Mouse (Mus musculus): ENCODE data around the gene Cyp1a1. TPM values are rescaled to one million over a fixed set of nuclear protein-coding genes. Genes with fewer than 3 reads are reported as not detected.

Gene Cyp1a1
- polyA plus RNA-seq, 1 experiment = 21.1 TPM

DNA sequence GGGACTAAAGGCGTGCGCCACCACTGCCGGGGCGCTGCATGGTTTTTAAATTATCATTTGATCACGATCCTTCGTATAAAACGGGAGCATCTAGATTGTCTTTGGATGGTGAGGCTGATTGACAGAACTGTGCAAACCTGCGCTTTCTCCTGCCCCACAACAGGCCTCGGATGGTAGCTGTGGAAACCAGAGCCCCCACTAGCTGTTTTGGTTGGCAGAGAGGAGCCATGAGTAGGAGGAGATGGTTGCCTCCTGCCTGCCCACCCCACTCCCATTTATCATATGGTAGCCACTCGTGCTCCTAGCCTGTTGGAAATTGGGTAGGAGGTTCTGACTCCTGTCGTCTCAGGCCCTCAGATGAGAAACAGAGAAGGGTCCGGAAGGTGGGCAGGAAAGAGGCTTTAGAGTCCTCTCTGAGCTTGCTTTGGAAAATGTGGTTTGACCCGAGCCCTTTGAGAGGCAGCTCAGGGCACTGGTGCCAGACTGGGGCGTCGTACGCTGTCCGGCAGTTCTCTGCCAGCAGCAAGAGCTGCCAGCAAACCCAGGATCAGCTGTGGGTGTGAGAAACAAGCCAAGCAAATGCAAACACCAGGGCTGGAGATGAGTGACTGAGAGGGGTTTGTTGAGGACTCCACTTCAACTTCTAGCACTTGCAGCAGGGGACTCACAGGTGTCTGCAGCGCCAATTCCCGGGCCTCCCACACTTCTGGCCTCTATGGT, 30.9 kb upstream of the Cyp1a1 start:
- DNase-seq (ENCODE audit: low spot score) = no peak

DNA sequence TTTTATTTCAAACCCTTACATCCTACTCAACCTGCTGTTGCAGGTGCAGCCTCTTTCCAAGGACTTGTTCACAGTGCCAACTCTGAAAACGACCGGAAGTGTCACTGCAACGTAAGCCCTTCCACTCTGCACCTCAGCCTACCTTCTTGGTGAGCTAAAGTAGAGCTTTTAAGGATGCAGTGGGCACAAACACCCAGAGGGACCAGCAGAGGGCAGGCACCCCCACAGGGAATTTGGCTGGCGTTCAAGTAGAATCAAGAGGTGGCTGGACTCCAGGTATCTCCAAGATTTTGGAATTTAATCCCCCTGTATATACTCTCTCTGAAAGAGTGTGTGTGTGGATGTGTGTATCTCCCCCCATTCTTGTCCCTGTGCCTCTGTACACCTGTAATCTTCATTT, 29.9 kb upstream of the Cyp1a1 start:
- DNase-seq (ENCODE audit: low spot score) = no peak

DNA sequence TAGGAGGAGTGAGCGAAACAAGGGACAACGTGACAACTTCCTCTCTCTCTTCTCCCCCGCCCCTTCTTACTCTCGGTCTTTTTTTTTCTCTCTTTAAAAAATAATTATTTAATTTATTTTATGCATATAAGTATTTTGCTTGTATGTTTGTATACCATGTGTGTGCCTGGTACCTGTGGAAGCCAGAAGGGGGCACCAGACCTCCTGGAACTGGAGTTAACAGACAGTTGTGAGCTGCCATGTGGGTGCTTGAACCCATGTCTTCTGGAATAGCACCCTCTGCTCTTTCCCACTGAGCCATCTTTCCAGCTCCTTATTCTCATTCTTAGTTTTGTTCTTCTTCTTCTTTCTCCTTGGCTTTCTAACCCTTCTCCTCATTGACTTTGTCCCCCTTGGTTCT, 28.8 kb upstream of the Cyp1a1 start:
- DNase-seq (ENCODE audit: low spot score) = no peak

DNA sequence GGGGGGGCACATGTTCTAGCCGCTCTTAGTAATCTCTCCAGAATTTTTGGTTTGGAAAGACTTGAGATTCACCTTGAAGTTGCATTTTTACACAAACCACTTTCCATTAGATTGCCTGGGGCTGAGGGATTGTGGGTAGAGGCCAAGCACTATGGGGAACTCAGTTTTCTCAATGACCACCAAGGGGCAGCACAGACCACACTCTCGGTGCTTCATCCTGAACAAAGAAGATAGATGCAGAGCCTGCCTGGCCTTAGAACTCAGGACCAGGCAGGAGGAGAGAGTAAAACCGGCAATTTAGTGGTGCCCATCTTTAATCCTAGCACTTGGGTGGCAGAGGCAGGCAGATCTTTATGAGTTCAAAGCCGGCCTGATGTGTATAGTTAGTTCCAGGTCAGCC, 28.0 kb upstream of the Cyp1a1 start:
- DNase-seq (ENCODE audit: low spot score) = no peak

DNA sequence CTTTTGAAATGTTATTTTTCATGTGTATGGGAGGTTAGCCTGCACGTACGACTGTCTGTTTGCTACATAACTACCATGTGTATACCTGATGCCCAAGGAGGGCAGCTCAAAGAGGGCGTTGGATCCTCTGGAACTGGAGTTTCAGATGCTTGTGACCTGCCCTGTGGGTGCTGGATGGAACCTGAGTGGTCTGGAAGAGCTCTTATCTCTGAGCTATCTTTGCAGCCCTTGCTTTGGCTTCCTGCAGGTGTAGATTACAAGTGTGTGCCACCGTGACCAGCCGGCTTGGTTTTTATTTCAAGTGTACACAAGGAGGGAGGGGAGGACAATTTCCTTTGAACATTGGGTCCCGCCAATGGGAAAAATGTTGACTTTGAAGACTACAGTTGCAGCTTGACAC, 27.2 kb upstream of the Cyp1a1 start:
- no peak for DNase-seq (ENCODE audit: low spot score)

DNA sequence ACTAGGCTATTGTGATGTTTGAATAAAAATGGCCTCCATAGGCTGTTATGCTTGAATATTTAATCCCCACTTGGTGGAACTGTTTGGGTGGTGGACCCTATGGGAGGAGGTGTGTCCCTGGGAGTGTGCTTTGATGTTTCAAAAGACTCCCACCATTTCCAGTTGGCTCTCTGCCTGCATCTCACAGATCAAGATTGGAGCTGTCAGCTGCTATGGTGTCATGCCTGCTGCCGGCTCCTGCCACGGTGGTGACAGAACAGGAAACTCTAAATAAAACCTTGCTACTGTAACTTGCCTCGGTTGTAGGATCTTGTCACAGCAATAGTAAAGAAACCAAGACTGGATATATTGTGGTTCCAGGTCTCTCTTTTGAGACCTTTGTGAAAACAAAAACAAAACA, 26.2 kb upstream of the Cyp1a1 start:
- no peak for DNase-seq (ENCODE audit: low spot score)

DNA sequence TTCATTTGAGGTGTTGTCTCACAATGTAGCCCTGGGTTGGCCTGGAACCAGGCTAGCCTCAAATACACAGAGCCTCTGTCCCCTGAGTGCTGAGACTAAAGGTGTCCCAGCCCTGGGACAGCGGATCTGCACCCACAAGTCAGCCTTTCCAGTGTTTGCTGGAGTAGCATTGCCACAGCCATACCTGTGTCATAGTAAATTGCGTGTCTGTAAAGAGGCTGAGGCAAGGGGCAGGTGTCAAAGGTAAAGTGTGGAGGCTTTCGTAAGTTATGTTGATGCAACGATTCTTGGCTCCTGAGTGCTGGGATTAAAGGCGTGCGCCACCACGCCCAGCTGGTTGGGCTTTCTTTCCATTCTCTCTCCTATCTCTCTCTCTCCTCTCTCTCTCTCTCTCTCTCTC, 23.1 kb upstream of the Cyp1a1 start:
- no peak for DNase-seq (ENCODE audit: low spot score)

DNA sequence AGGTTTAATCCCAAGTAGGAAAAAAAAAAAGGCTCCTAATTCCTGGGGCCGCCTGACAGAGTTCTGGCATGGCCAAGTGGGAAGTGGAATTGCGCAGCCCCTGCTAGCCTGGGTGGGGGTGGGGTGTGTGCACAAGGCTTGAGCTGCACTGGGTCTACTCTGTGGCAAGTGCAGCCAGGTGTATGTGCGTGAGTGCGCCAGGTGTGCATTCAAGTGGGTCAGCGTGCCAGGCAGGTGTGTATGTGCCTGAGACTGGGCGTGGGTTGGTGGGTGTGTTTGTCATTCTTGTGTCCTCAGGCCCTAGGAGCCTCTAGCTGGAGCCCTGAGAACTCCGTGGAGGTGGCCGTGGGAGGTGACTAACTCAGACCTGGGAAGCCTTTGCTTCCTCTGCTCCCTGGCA, 21.2 kb upstream of the Cyp1a1 start:
- no peak for DNase-seq (ENCODE audit: low spot score)

DNA sequence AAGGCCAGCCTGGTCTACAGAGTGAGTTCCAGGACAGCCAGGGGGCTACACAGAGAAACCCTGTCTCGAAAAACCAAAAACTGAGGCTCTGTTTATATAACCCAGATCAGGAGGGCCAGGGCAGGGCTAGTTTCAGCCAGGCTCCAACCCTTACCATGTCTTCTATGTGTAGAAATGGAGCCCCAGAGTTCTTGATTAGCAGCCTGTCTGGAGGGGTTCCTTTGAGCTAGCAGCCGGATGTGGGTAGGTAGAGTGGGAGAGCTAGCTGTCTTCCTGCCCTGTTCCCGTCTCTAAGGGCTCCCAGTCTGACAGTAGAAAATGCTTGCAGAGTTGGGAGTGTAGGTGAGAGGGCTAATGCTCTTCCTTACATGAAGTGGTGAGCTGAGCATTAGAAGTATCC, 20.6 kb upstream of the Cyp1a1 start:
- no peak for DNase-seq (ENCODE audit: low spot score)

DNA sequence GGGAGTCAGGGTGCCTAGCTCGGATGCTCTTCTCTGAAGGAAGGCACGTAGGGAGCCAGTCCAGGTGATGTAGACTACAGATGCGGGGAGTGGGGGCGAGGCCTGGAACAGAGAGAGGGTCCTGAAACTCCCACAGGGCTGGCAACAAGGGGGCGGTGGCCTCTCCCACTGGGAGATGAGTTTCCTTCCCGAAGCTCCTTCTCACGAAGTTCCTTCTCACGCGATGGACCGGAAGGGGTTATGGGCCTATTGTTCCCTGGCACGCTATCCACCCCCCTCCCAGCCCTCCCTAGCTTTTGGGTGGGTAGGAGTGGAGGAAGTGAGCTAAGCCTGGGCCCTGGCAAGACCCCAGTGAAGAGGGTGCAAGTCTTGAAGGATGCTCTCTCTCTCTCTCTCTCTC, 19.9 kb upstream of the Cyp1a1 start:
- no peak for DNase-seq (ENCODE audit: low spot score)

DNA sequence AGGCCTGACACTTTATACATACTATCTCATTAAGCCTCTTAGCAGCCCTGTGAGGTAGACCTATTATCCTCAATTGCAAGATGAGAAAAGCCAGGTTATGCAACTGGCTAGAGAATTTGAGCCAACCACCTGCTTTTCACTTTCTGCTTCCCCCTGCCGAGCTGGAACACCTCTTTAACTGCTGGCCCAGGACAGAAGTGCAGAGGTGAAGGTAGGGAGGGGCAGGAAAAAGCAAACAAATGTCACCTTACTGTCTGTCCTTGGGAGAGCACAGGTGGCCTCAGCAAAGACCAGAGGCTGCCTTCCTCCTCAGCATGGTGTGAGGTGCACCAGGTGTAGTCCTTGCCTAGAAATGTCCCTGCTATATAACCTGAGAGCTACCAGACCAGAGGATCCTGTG, 19.5 kb upstream of the Cyp1a1 start:
- no peak for DNase-seq (ENCODE audit: low spot score)

DNA sequence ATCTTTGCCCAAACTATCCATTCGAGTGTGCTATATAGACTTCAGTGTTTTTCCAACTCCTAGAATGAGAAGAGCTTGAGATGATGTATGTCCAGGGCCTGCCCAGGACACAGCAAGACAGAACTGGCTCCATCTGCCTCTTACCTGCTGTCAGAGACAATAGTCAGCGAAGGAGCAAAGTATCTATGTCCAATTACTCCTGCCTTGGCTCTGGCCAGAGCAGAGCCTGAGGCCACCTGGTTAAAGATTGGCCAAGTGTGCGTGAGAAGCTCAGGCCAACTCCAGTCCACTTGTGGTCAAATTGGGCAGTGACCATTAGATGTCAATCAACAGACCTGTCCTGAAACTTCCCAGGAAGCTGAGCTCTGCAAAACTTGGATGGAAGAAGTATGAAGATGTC, 18.2 kb upstream of the Cyp1a1 start:
- no peak for DNase-seq (ENCODE audit: low spot score)

DNA sequence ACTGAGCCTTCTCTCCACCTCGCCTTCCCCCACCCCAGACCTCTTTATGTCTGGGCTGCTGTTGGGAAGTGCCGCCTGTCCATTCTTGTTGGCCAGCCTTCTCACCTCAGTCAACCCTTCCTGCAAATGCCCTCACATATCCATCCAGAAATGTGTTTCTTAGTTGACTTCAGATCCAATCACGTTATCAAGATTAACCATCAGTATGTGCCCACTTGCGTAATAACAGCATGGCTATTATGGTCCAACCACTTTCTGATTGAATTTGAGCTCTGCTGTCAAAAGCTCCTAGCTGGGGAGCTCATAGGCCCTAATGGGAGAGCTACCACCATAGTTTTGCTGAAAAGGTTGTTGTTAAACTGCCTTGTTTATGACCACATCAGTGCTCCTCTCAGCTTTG, 16.7 kb upstream of the Cyp1a1 start:
- DNase-seq (ENCODE audit: low spot score) = no peak

DNA sequence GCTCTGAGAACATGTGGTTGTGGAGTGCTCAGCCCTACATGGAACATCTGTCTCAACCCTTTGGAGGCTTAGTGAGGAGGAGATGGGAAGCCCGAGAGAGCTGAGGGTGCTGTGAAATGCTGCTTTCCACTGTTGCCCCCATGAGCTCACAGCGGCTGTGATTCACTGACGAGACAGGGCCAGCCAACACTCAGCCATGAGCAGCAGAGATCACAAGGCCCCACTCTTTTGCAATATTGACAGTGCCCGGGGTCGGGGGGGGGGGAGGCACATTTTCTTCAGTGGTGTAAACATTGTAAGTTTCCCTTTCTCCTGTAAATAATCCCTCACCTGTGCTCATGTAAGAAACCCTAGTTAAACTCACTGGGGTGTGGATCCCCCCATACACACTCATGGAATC, 16.2 kb upstream of the Cyp1a1 start:
- no peak for DNase-seq (ENCODE audit: low spot score)

DNA sequence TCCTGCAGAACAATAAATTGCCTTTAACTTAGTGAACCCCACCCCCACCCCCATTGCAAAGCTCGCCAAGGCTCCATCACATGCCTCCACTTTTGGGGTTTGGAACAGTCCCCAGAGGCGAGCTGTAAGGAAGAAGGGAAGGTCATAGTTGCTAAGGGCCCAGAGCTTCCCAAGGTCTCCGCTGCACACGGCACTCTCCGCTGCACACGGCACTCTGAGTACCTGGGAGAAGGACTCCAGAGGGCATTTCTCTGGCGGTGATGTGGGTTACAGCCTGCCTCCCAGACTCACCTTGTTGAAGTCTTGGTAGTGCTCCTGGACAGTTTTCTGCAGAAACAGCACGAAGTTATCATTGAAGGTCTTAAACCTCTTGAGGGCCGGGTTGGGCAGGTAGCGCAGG, 6.3 kb upstream of the Cyp1a1 start:
- DNase-seq (ENCODE audit: low spot score) = no peak

DNA sequence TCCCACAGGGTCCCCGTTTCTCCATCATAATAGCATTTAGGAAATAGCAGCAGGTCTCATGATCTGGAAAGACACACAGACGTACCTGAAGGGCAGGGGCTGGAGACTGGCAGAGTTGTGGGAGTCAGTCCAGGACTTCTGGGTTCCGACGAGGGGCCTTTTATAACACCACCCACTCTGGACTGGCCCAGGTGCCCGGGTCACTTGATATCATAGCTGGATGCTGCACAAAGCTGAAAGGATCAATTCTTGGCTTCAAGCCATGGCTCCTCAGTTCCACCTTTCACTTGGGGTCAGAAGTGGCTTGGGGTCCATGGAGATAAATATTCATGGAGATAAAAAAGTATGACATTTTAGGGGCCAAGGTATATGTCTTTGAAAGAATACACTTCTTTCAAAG, 4.2 kb upstream of the Cyp1a1 start, which contains the start of gene Cyp1a2:
Gene Cyp1a2 (minus strand): TSS at position 184 of the 400 bp plus-strand sequence.
- no peak for DNase-seq (ENCODE audit: low spot score)

DNA sequence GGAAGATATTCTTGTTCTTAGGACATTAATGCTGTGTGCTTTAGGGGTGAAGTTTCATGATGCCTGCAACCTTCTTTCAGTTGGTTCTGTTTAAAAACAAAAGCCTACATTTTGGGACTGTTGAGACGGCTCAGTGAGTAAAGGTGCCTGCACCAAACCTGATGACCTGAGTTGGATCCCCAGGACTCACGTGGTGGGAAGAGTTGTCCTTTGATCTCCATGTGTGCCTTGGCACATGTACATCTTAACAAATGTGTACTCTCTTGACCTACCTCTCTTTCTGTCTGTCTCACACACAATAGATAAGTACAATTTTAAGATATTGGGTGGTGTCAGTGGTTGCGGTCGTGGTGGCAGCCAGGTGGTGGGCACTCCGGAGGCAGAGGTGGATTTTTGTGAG, 1.7 kb upstream of the Cyp1a1 start:
- no peak for DNase-seq (ENCODE audit: low spot score)

DNA sequence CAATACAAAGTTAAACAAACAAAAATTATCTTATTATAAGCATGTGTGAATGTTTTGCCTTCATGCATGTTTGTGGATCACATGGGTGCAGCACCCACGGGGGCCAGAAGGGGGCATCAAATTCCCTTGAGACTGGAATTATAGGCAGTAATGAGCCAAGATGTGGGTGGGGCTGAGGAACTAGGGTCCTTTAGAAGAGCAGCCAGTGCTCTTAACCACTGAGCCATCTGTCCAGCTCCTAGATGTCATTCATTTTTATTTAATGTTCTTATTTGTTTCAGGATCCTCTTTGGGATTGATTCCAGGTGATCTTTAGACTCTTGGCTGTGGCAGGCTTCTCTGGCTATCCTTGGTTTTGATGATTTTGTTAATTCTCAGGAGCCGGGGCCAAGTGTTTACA, 430 bp downstream of the Cyp1a1 start:
- DNase-seq (ENCODE audit: low spot score) = no peak

DNA sequence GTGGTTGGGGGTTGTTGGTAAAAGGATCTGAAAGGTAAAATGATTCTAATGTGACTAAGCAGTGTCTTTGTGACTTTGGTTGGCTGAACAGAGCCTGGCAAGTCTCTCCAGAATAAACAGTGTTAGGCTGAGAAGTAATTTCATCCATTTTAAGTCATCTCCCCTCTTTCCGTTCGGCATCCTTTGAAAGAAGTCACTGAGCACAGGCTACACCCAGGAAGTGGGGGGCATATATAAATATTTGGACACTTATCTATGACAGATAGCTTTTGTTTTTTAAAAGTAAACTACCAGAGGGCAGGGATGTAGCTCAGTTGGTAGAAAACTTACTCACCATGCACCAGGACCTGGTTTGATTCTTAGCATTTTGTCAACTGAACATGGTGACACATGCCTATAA, 878 bp downstream of the Cyp1a1 start:
- DNase-seq (ENCODE audit: low spot score) = no peak

DNA sequence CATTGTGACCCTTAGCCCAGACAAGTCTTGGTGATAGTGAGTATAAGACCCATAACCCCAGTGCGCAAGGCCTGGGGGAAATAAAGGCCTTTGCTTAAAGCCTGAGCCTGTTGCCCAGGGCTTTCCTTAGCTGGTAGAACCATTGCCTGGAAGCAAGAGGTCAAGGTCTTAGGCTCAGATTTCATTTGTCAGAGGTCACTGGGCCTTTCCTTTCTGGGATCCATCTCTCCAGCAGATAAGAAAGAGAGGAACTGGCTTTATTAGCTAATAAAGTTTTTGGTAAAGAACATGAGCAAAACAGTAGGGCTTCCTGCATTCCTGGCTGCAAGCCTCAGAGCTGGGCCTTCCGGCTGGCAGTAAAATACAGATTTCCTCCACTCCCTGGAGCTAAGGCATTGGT, 6.4 kb downstream of the Cyp1a1 start:
- DNase-seq (ENCODE audit: low spot score) = no peak

DNA sequence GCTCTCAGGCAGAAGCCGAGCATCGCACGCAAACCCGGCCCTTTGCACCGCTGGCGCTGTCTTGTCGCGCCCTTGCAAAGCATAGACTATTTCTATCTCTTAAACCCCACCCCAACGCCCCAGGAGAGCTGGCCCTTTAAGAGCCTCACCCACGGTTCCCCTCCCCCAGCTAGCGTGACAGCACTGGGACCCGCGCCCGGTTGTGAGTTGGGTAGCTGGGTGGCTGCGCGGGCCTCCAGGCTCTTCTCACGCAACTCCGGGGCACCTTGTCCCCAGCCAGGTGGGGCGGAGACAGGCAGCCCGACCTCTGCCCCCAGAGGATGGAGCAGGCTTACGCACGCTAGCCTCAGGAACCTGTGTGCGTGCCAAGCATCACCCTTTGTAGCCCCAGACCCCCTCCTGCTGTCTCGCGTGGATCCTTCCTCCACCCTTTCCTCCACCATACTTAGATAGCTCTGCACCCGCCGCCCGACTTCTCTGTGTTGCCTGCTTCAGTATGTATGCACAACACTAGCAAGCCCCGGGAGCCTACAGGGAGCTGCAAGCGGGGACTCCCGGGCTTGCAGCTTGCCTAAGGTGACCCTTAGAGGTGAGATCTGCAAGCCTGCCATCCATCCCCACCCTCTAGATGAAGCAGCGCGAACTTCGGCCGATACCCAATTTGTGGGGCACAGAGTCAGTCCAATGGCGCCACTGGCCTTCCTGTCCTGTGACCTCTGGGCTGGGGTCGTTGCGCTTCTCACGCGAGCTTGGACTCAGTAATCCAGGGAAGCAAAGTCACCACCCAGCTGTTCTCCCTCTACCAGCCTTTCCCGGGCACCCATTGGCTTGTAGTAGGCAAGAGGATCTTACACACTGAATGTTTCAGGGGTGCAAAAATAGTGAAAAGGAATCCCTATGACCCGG, 8.9 kb downstream of the Cyp1a1 start:
- peak; percentile 32 for DNase-seq (ENCODE audit: low spot score)

DNA sequence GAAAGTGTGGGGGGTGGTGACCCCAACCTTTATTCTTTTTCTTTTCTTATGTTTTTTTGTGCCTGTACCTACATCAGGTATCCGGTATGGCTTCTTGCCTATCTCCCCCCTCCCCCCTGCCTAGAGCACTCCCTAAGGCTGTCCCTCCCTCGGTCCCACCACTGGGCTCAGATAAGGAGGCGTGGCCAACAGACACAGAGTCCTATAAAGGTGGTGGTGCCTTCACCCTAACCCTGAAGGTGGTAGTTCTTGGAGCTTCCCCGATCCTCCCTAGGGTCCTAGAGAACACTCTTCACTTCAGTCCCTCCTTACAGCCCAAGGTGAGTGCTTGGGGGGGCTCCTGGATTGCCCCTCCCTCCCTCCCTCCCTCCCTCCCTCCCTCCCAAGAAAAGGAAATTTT, 9.7 kb downstream of the Cyp1a1 start:
- DNase-seq (ENCODE audit: low spot score) = no peak

DNA sequence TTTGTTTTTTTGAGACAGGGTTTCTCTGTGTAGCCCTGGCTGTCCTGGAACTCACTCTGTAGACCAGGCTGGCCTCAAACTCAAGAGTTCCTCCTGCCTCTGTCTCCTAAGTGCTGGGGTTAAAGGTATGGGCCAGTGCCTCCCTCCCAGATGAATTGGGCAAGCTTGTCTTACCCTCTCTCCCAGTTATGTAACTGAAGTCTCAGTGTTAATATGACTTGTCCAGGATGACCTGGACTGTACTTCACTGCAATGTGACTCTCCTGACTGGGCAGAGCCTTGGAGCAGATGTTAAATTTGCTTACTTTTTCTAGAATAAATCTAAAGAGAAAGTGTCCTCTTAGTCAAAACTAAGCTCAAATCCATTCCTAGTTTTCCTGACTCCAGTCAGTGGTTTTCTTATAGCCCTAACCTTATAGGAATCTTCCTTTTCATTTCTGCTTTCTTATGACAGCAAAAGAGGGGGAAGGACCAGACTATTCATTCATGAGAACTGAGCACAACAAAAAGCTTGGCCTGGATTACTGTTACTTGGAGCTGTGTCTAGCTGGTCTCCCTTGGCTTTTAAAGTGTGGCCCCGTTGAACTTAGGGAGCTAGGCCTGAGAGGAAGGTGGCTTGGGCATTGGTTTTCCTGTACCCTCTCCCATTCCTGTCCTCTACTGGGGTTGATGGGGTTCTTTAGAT, 10.9 kb downstream of the Cyp1a1 start:
- DNase-seq (ENCODE audit: low spot score) = no peak

All from urinary bladder, adult 2 months (tissue).